ENCODE assay signal across 8 mouse cellular contexts in genomic region chr6:72390795-72391521, GRCm38 (mm10). TPM values are rescaled to one million over a fixed set of nuclear protein-coding genes. Genes with fewer than 3 reads are reported as not detected.
DNase-seq lines count a peak whose midpoint lies in the region; ATAC-seq and TF ChIP-seq lines count a peak whose summit lies in the region.

No protein-coding gene starts in this region.

- peak overlapping the region; percentile 35 for H3K4me3 ChIP-seq in lung, adult 2 months (replicated peaks; ENCODE audit: extremely low read depth, low read depth, low read length)
- peak overlapping the region; percentile 34 for H3K4me3 ChIP-seq in neural tube, embryonic 15.5 days (replicated peaks)

- H3K27me3 ChIP-seq in neural tube, embryonic 15.5 days (replicated peaks), result peaks cover 21% of the 10 kb centered on the region

- H3K36me3 ChIP-seq in neural tube, embryonic 15.5 days, result no peaks in the 10 kb centered on the region

- H3K27ac ChIP-seq in neural tube, embryonic 15.5 days (replicated peaks), result peak overlapping the region; percentile 71; the same call in 1 of the 2 replicates

- H3K4me1 ChIP-seq in lung, adult 2 months (ENCODE audit: control insufficient read depth, insufficient read depth, low read length), result peaks cover 10% of the 10 kb centered on the region
- peaks cover 12% of the 10 kb centered on the region for H3K4me1 ChIP-seq in neural tube, embryonic 15.5 days

- H3K9ac ChIP-seq in neural tube, embryonic 15.5 days (replicated peaks), result no peak overlapping the region

- peak; percentile 4; the same call in 1 of the 2 replicates for ATAC-seq in common myeloid progenitor, adult 5-6 weeks (replicated peaks; ENCODE audit: low read depth, poor library complexity, severe bottlenecking)
- ATAC-seq in neural tube, embryonic 15.5 days (ENCODE audit: low FRiP score), result no peak

- DNase-seq in gastrocnemius, postnatal 10 days, result peak; percentile 19
- DNase-seq in gastrocnemius, adult 18-20 months (ENCODE audit: low spot score), result no peak
- DNase-seq in heart, adult 8-10 months (ENCODE audit: low spot score), result peak; percentile 75
- peak; percentile 86 for DNase-seq in kidney, adult 18-20 months
- DNase-seq in lung, adult 2 months, result peak; percentile 71
- DNase-seq in T-cell, adult 2 months (ENCODE audit: low spot score), result no peak

- peak; percentile 50; the same call in 1 of the 2 replicates for TF ChIP-seq POLR2A in lung, adult 2 months (IDR thresholded peaks at IDR 0.05; ENCODE audit: borderline replicate concordance, extremely low read depth, low read depth, low read length)

- 16% methylated on average over 12 of the region's 12 CpGs for WGBS in lung, adult 2 months
- 28% methylated on average over 12 of the region's 12 CpGs for WGBS in neural tube, embryonic 15.5 days

- peak overlapping the region; percentile 55 for H3K4me2 ChIP-seq in neural tube, embryonic 15.5 days

- H3K9me3 ChIP-seq in neural tube, embryonic 15.5 days (replicated peaks), result no peaks in the 10 kb centered on the region

- TF ChIP-seq CTCF in lung, adult 2 months (IDR thresholded peaks at IDR 0.05; ENCODE audit: insufficient read depth, low read length), result no peak

RNA-seq across cellular contexts. Expression of gene Vamp8, which starts 0.5 kb away (rescaled TPM):
- 10 to 100 TPM; 60.9 to 64.7 TPM for total RNA-seq in gastrocnemius, postnatal 10 days (2021)
- total RNA-seq in gastrocnemius, adult 18-20 months (2021), result 10 to 100 TPM; 44.3 to 55.4 TPM
- 281 and 362 TPM in 2 replicates for total RNA-seq in common myeloid progenitor, adult 5-6 weeks (2017)
- total RNA-seq in heart, adult 8-10 months (2022), result 10 to 100 TPM; 58.8 to 80.9 (median 70.8) TPM
- 291 and 435 TPM in 2 replicates for polyA plus RNA-seq in lung, adult 2 months (2012; rRNA removed)
- polyA plus RNA-seq in neural tube, embryonic 15.5 days (2015; fragmentation: Nextera tagmentation; extraction: Ambion mirVana), result 19.1 and 52.7 TPM in 2 replicates

RNA-seq across cellular contexts. Expression of gene Vamp5, which starts 10.7 kb away (rescaled TPM):
- total RNA-seq in gastrocnemius, postnatal 10 days (2021), result 10 to 100 TPM; 49.1 to 50.0 TPM
- total RNA-seq in gastrocnemius, adult 18-20 months (2021), result 100 to 1,000 TPM; 107 to 121 TPM
- total RNA-seq in common myeloid progenitor, adult 5-6 weeks (2017), result 83.8 and 85.7 TPM in 2 replicates
- 10 to 100 TPM; 58.0 to 68.1 (median 61.2) TPM for total RNA-seq in heart, adult 8-10 months (2022)
- 74.6 and 91.7 TPM in 2 replicates for polyA plus RNA-seq in lung, adult 2 months (2012; rRNA removed)
- polyA plus RNA-seq in neural tube, embryonic 15.5 days (2015; fragmentation: Nextera tagmentation; extraction: Ambion mirVana), result 20.4 and 25.7 TPM in 2 replicates

RNA-seq across cellular contexts. Expression of gene Ggcx, which starts 23.1 kb away (rescaled TPM):
- total RNA-seq in gastrocnemius, postnatal 10 days (2021), result 10 to 100 TPM; 15.1 to 21.9 TPM
- total RNA-seq in gastrocnemius, adult 18-20 months (2021), result 10 to 100 TPM; 12.2 to 12.7 TPM
- 6.6 and 12.7 TPM in 2 replicates for total RNA-seq in common myeloid progenitor, adult 5-6 weeks (2017)
- 10 to 100 TPM; 30.9 to 38.9 (median 33.8) TPM for total RNA-seq in heart, adult 8-10 months (2022)
- polyA plus RNA-seq in lung, adult 2 months (2012; rRNA removed), result 43.4 and 46.2 TPM in 2 replicates
- polyA plus RNA-seq in neural tube, embryonic 15.5 days (2015; fragmentation: Nextera tagmentation; extraction: Ambion mirVana), result 19.0 and 23.2 TPM in 2 replicates

RNA-seq across cellular contexts. Expression of gene Rnf181, which starts 24.2 kb away (rescaled TPM):
- total RNA-seq in gastrocnemius, postnatal 10 days (2021), result 10 to 100 TPM; 35.9 to 36.6 TPM
- 10 to 100 TPM; 27.0 to 27.6 TPM for total RNA-seq in gastrocnemius, adult 18-20 months (2021)
- 30.2 and 44.7 TPM in 2 replicates for total RNA-seq in common myeloid progenitor, adult 5-6 weeks (2017)
- 10 to 100 TPM; 39.5 to 49.6 (median 41.5) TPM for total RNA-seq in heart, adult 8-10 months (2022)
- 96.8 and 123 TPM in 2 replicates for polyA plus RNA-seq in lung, adult 2 months (2012; rRNA removed)
- polyA plus RNA-seq in neural tube, embryonic 15.5 days (2015; fragmentation: Nextera tagmentation; extraction: Ambion mirVana), result 145 and 147 TPM in 2 replicates

RNA-seq across cellular contexts. Expression of gene Tmem150a, which starts 35.7 kb away (rescaled TPM):
- 10 to 100 TPM in 1 of 2 experiments, 1 to 10 TPM in 1; 8.0 to 14.0 TPM for total RNA-seq in gastrocnemius, postnatal 10 days (2021)
- 10 to 100 TPM; 22.4 to 24.2 TPM for total RNA-seq in gastrocnemius, adult 18-20 months (2021)
- 1.2 TPM in 1 of 2 replicates, not detected in the other for total RNA-seq in common myeloid progenitor, adult 5-6 weeks (2017)
- total RNA-seq in heart, adult 8-10 months (2022), result 10 to 100 TPM; 20.4 to 24.3 (median 22.2) TPM
- polyA plus RNA-seq in lung, adult 2 months (2012; rRNA removed), result 60.7 and 71.8 TPM in 2 replicates
- polyA plus RNA-seq in neural tube, embryonic 15.5 days (2015; fragmentation: Nextera tagmentation; extraction: Ambion mirVana), result 21.2 and 21.5 TPM in 2 replicates

Comparison
In these comparisons a context has a peak if more than half of its experiments do, and no peak if none do; other contexts are left out.
1. DNase-seq: peak in gastrocnemius, postnatal 10 days (single experiment), heart, adult 8-10 months (single experiment), kidney, adult 18-20 months (single experiment) and lung, adult 2 months (single experiment); none in gastrocnemius, adult 18-20 months (single experiment) and T-cell, adult 2 months (single experiment).